Mouse (Mus musculus) megakaryocyte, embryonic 14.5 days (primary cell): Measurements from ENCODE around the gene Cd63. TPM values are rescaled to one million over a fixed set of nuclear protein-coding genes. Genes with fewer than 3 reads are reported as not detected.
A peak's percentile ranks its signal among the peaks of the same experiment; 100 is the strongest.

Source experiments
- H3K27me3 ChIP-seq: replicated peaks from 2 replicates; pipeline ENCODE3; 2012; ENCODE audit warnings: inconsistent platforms
- H3K36me3 ChIP-seq: replicated peaks from 2 replicates; pipeline ENCODE3; 2012; ENCODE audit warnings: low read length, inconsistent platforms, mixed read lengths
- H3K4me1 ChIP-seq: 2 replicates; pipeline ENCODE4 v1.6.1; 2012; ENCODE audit warnings: inconsistent platforms
- H3K4me3 ChIP-seq: replicated peaks from 2 replicates; pipeline ENCODE3; 2012; ENCODE audit warnings: moderate library complexity, mild to moderate bottlenecking, inconsistent platforms
- H3K9me3 ChIP-seq: 2 replicates; pipeline ENCODE4 v1.6.1; 2012; ENCODE audit warnings: inconsistent platforms
- FLI1 ChIP-seq: IDR thresholded peaks from 2 replicates; pipeline ENCODE4 v1.6.1; 2012; ENCODE audit warnings: low read length, inconsistent platforms, mixed read lengths
- GATA1 ChIP-seq: IDR thresholded peaks from 3 replicates; pipeline ENCODE4 v1.6.1; 2012; ENCODE audit warnings: mixed read lengths, low read length, inconsistent platforms, borderline replicate concordance
- polyA plus RNA-seq: library from polyadenylated mRNA; stranded (reverse); fragments of >175 nt; gene quantifications from 2 replicates; pipeline ENCODE4 v1.2.3, GENCODE M21; 2012; ENCODE audit warnings: low replicate concordance; ENCODE audit not compliant: insufficient read depth

Gene Cd63
- polyA plus RNA-seq, 1 experiment, result 57.2 TPM

GRCm38 (mm10) chr10:128890383-128891295 lies 10.2 kb upstream of the Cd63 start:
- H3K9me3 ChIP-seq, result no peaks in the 10 kb centered on the region
- H3K27me3 ChIP-seq, result peaks cover 65% of the 10 kb centered on the region
- H3K4me1 ChIP-seq, result peaks cover 47% of the 10 kb centered on the region

DNA sequence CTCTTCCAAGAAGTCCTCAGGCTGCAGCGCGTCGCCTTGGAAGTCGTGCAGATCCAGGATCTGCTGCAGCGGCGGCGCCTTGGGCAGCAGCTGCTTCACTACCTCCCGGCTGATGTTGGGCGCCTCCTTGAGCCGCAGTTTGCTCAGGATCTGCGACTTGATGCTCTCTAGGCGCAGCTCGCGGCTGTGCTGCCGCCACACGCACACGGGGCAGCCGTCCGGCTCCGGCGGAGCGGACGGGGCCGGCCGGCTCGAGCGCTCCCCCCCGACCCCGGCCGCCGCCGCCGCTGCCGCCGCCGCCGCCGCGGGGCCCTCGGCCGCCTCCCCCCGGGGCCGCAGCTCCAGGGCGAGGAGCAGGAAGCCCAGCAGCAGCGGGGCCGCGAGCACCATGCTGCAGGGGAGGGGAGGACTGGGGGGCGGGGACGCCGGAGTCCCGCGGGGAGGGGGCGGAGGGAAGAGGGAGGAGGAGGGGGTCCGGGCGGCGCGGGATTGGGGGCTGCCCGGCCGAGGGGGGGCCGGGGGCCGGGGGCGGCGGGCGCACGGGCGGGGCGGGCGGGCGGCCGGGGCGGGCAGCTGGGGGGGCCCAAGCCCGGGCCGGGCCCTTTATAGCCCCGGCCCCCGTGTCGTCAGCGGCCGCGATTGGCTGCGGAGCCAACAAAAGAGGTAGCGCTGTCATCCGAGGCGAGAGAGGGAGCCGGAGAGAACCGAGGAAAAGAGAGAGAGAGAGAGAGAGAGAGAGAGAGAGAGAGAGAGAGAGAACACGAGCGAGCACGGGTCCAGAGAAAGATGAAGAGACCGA lies 9.3 kb upstream of the Cd63 start, which contains the start of gene Gdf11:
Gene Gdf11, minus strand, starts transcription at position 423 of the 799 bp plus-strand sequence.
- Histone ChIP-seq H3K27me3 (peaks cover 71% of the 10 kb centered on the region), H3K4me1 (peaks cover 55% of the 10 kb centered on the region), H3K9me3 (no peaks in the 10 kb centered on the region), H3K4me3 (peak within 1 kb of the TSS; percentile 95), H3K36me3 (no peaks in the 10 kb centered on the region)
- TF ChIP-seq GATA1, result no peak
- no peak for TF ChIP-seq FLI1

More at GRCm38 (mm10) chr10:128890383-128891295, 10.2 kb upstream of the Cd63 start:
- TF ChIP-seq GATA1, result no peak
- no peak for TF ChIP-seq FLI1
- H3K4me3 ChIP-seq, result peak overlapping the region; percentile 95
- peaks cover 5% of the 10 kb centered on the region for H3K36me3 ChIP-seq

- H3K9me3 ChIP-seq, result no peaks in the 10 kb centered on the region
- no peaks in the 10 kb centered on the region for H3K36me3 ChIP-seq
- H3K4me3 ChIP-seq, result peak overlapping the region; percentile 95
- peaks cover 62% of the 10 kb centered on the region for H3K4me1 ChIP-seq
- TF ChIP-seq GATA1 (no peak), FLI1 (no peak)
- H3K27me3 ChIP-seq, result peaks cover 70% of the 10 kb centered on the region
Measured at GRCm38 (mm10) chr10:128892246-128892645, 8.5 kb upstream of the Cd63 start.

- Histone ChIP-seq H3K27me3 (peaks cover 48% of the 10 kb centered on the region), H3K4me3 (peak overlapping the region; percentile 86), H3K9me3 (no peaks in the 10 kb centered on the region), H3K4me1 (peaks cover 56% of the 10 kb centered on the region), H3K36me3 (no peaks in the 10 kb centered on the region)
- TF ChIP-seq GATA1 (no peak), FLI1 (no peak)
Measured at GRCm38 (mm10) chr10:128895437-128895836, 5.4 kb upstream of the Cd63 start.

- no peak for TF ChIP-seq FLI1
- no peak for TF ChIP-seq GATA1
- Histone ChIP-seq H3K36me3 (no peaks in the 10 kb centered on the region), H3K9me3 (no peaks in the 10 kb centered on the region), H3K4me3 (peak overlapping the region; percentile 86), H3K4me1 (peaks cover 56% of the 10 kb centered on the region), H3K27me3 (peaks cover 41% of the 10 kb centered on the region)
Measured at GRCm38 (mm10) chr10:128895952-128896693, 4.7 kb upstream of the Cd63 start.

DNA sequence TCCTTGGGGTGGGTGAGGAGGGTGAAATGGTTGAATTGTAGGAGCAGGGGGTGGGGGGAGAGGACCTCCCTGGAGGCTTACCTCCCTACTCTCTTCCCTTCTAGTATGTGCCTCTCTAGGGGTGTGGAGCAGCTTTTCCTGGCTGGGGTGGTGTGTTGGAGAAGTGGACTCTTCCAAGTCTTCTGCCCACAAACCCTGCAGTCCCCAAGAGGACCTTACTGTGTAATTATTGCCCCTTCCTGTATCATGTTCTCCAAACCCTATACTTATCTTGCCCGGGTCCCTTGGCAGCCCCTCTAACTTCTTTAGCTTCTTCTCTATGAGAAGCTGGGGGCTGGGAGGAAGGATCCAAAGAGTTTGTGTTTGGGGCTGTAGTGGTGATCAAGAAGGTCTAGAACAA lies 4.0 kb upstream of the Cd63 start:
- Histone ChIP-seq H3K9me3 (no peaks in the 10 kb centered on the region), H3K4me3 (no peak overlapping the region), H3K36me3 (no peaks in the 10 kb centered on the region), H3K4me1 (peaks cover 60% of the 10 kb centered on the region), H3K27me3 (peaks cover 38% of the 10 kb centered on the region)
- no peak for TF ChIP-seq GATA1
- TF ChIP-seq FLI1, result no peak

DNA sequence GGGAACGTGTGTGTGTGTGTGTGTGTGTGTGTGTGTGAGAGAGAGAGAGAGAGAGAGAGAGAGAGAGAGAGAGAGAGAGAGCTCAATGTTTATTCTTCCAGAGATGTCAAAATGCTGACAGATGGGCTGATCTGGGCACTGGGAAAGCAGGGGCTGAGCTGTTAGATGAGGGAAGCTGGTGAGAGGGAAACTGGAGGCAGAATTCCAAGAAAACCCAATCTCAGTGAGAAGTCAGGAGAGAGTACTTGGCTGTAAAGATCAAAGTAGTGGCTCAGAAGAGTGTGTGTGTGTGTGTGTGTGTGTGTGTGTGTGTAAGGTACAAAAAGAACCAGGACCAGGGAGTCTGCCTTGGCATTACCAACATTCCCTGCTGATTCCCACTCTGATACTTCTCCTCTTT lies 3.3 kb upstream of the Cd63 start:
- peaks cover 60% of the 10 kb centered on the region for H3K4me1 ChIP-seq
- H3K36me3 ChIP-seq, result no peaks in the 10 kb centered on the region
- no peak overlapping the region for H3K4me3 ChIP-seq
- TF ChIP-seq FLI1, result no peak
- TF ChIP-seq GATA1, result no peak
- no peaks in the 10 kb centered on the region for H3K9me3 ChIP-seq
- H3K27me3 ChIP-seq, result peaks cover 31% of the 10 kb centered on the region

- no peak overlapping the region for H3K4me3 ChIP-seq
- TF ChIP-seq FLI1, result no peak
- no peak for TF ChIP-seq GATA1
- H3K36me3 ChIP-seq, result no peaks in the 10 kb centered on the region
- peaks cover 75% of the 10 kb centered on the region for H3K4me1 ChIP-seq
- peaks cover 14% of the 10 kb centered on the region for H3K27me3 ChIP-seq
- H3K9me3 ChIP-seq, result no peaks in the 10 kb centered on the region
Measured at GRCm38 (mm10) chr10:128899759-128900490, 864 bp upstream of the Cd63 start.

DNA sequence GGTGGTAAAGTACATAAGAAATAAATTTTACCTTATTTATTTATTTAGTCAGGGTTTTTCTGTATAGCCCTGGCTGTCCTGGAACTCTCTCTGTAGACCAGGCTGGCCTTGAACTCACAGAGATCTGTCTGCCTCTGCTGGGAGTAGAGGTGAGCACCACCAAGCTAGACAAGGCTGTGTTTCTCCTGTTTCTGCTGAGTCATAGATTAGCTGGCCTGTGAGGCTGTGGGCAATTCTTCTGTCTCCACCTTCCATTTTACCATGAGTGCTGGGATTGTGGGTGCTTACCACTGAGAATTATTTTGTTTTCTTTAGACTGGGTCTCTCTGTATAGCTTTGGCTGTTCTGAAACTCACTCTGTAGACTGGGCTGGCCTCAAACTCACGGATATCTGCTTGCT lies 620 bp downstream of the Cd63 start:
- H3K4me3 ChIP-seq, result peak overlapping the region; percentile 51
- peaks cover 69% of the 10 kb centered on the region for H3K4me1 ChIP-seq
- no peaks in the 10 kb centered on the region for H3K36me3 ChIP-seq
- H3K27me3 ChIP-seq, result peaks cover 5% of the 10 kb centered on the region
- no peaks in the 10 kb centered on the region for H3K9me3 ChIP-seq
- no peak for TF ChIP-seq FLI1
- no peak for TF ChIP-seq GATA1
